Mouse (Mus musculus) kidney, adult 2 months (tissue): ENCODE results near the gene Apeh.

ENCODE experiments used
- CTCF ChIP-seq: fragments of 200-500 bp; conservative IDR thresholded peaks from 2 replicates; pipeline ENCODE4 v1.5.1; 2011; ENCODE audit warnings: low read depth, mild to moderate bottlenecking, control low read depth, low read length, moderate library complexity, mixed read lengths; ENCODE audit not compliant: insufficient read depth, insufficient read length
- POLR2A ChIP-seq: fragments of 200-500 bp; IDR thresholded peaks from one replicate; pipeline ENCODE4 v1.6.1; 2011; ENCODE audit warnings: low read depth, low read length, control low read depth

- TF ChIP-seq POLR2A (no peak), CTCF (no peak)
These were observed 24.9 kb downstream of the Apeh start for GRCm38 (mm10) chr9:108069529-108069928.
